Mouse (Mus musculus) spleen, adult 2 months (tissue): ENCODE measurements around the gene Lss. TPM values are rescaled to one million over a fixed set of nuclear protein-coding genes. Genes with fewer than 3 reads are reported as not detected.

Experiments used
- DNase-seq, 2 experiments: peaks; one replicate each; pipeline versions ENCODE4 v3.0.0 to v3.0.0-alpha.2; 2012 to 2021; ENCODE audit warnings: low spot score in 2 of 2, low read depth in 1 of 2
- H3K27ac ChIP-seq: fragments of 200-500 bp; 2 replicates; pipeline ENCODE4 v1.5.1; 2012; ENCODE audit warnings: low read length, inconsistent platforms; ENCODE audit not compliant: insufficient read depth
- H3K27me3 ChIP-seq: fragments of 200-500 bp; 2 replicates; pipeline ENCODE4 v1.6.1; 2012; ENCODE audit warnings: mild to moderate bottlenecking, moderate library complexity, low read length, inconsistent platforms; ENCODE audit not compliant: control insufficient read depth, insufficient read depth
- H3K36me3 ChIP-seq: fragments of 200-500 bp; 2 replicates; pipeline ENCODE4 v1.6.1; 2012; ENCODE audit warnings: mild to moderate bottlenecking, low read length, inconsistent platforms; ENCODE audit not compliant: control insufficient read depth, insufficient read depth
- H3K4me1 ChIP-seq: fragments of 200-500 bp; 2 replicates; pipeline ENCODE4 v1.6.1; 2011; ENCODE audit warnings: inconsistent platforms; ENCODE audit not compliant: control insufficient read depth, insufficient read depth, insufficient read length
- H3K4me3 ChIP-seq: fragments of 200-500 bp; 2 replicates; pipeline ENCODE4 v1.5.1; 2011; ENCODE audit warnings: mild to moderate bottlenecking, inconsistent platforms; ENCODE audit not compliant: insufficient read depth, insufficient read length; ENCODE audit errors: extremely low read depth
- CTCF ChIP-seq: fragments of 200-500 bp; IDR thresholded peaks from 2 replicates; pipeline ENCODE4 v1.5.1; 2011; ENCODE audit warnings: mild to moderate bottlenecking, inconsistent platforms; ENCODE audit not compliant: insufficient read depth, insufficient read length, insufficient replicate concordance; ENCODE audit errors: extremely low read depth
- POLR2A ChIP-seq: fragments of 200-500 bp; IDR thresholded peaks from 2 replicates; pipeline ENCODE4 v1.6.1; 2011; ENCODE audit warnings: low read depth, low read length, inconsistent platforms
- WGBS: fragments of 180-500 bp; shearing (Covaris S2); methylation state at CpG from one replicate; pipeline ENCODE4 v1.1.7; 2018; 5-methylcytosine and 5-hydroxymethylcytosine counted together
- polyA plus RNA-seq: library from polyadenylated mRNA; depleted of rRNA; stranded (reverse); fragments of >200 nt; gene quantifications from 2 replicates; pipeline ENCODE4 v1.2.3, GENCODE M21; 2012

Gene Lss
- polyA plus RNA-seq, 1 experiment, result 9.0 TPM

GRCm38 (mm10) chr10:76554061-76554460 is 22.7 kb downstream of the Lss start:
- DNase-seq, result no peak
- H3K27me3 ChIP-seq, result no peaks in the 10 kb centered on the region
- H3K36me3 ChIP-seq, result peaks cover 10% of the 10 kb centered on the region
- WGBS, result 93% methylated on average over 5 of the region's 5 CpGs
- H3K4me1 ChIP-seq, result no peaks in the 10 kb centered on the region
- H3K27ac ChIP-seq, result no peak overlapping the region
- H3K4me3 ChIP-seq, result no peak overlapping the region
- TF ChIP-seq CTCF (no peak), POLR2A (no peak)

GRCm38 (mm10) chr10:76561972-76562371 is 30.6 kb downstream of the Lss start, which contains the start of gene Spatc1l:
Gene Spatc1l (plus strand): TSS chr10:76562272.
- no peak within 1 kb of the TSS for H3K27ac ChIP-seq
- no peak for DNase-seq
- no peaks in the 10 kb centered on the region for H3K27me3 ChIP-seq
- 87% methylated on average over 10 of the region's 10 CpGs for WGBS
- H3K36me3 ChIP-seq, result no peaks in the 10 kb centered on the region
- no peaks in the 10 kb centered on the region for H3K4me1 ChIP-seq
- TF ChIP-seq CTCF (no peak), POLR2A (no peak)
- H3K4me3 ChIP-seq, result no peak within 1 kb of the TSS

DNA sequence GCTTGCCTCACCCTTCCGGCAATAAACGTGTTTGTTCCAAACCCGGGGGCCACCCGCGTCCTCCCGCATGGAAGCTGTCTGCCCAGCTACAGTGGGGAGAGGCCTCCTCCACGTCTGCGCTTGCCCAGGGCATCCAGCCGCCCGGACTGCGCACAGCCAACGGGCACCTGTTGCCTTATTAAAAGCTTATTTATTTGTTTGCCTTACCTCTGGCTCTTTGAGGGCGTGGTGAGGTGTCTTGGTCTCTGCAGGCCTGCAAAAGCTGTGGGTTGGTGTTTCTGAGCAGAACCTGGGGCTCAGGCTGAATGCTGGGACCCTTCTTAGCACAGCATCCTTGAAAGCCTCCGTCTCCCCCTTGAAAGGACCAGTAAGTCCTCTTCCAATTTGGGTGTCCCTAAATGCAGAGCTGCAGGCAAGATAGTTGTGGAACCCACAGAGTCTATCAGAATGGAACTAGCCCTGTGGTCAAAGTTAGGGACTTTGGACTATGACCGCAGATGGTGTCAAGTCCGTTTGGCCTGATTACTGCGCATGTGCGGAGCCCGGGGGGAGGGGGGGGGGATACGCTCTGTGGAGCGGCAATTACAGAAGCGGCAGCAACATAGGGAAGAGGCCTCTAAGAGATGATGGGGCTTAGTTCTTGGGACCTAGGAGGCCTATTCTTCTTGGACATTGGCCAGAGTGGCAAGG is 38.8 kb downstream of the Lss start:
- Histone ChIP-seq H3K36me3 (no peaks in the 10 kb centered on the region), H3K27ac (no peak overlapping the region), H3K4me3 (no peak overlapping the region), H3K27me3 (no peaks in the 10 kb centered on the region), H3K4me1 (no peaks in the 10 kb centered on the region)
- no peak for DNase-seq
- TF ChIP-seq CTCF, result no peak
- TF ChIP-seq POLR2A, result no peak
- 89% methylated on average over 22 of the region's 22 CpGs for WGBS

DNA sequence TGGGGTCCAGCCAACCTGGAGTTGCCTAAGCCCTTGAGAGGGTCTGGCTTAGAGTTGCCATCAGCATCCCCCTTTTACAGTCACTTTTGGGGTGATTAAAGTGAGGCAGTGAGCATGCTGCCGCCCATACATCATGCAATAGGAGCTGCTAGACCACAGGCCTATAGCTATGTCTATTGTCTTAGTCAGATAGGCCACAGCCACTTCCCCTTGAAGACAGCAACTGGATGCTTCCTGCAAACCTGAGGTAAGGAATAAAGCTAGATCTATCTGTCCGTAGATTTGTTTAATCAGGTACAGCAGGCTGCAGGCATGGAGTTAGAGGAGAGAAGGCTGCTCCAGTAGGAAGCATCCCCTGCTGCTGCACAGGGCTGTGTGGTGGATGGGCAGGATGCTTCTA is 39.7 kb downstream of the Lss start:
- no peak for DNase-seq
- WGBS, result 46% methylated on average over 2 of the region's 2 CpGs
- TF ChIP-seq POLR2A, result no peak
- no peak for TF ChIP-seq CTCF
- Histone ChIP-seq H3K27me3 (no peaks in the 10 kb centered on the region), H3K27ac (no peak overlapping the region), H3K4me3 (no peak overlapping the region), H3K4me1 (no peaks in the 10 kb centered on the region), H3K36me3 (no peaks in the 10 kb centered on the region)

DNA sequence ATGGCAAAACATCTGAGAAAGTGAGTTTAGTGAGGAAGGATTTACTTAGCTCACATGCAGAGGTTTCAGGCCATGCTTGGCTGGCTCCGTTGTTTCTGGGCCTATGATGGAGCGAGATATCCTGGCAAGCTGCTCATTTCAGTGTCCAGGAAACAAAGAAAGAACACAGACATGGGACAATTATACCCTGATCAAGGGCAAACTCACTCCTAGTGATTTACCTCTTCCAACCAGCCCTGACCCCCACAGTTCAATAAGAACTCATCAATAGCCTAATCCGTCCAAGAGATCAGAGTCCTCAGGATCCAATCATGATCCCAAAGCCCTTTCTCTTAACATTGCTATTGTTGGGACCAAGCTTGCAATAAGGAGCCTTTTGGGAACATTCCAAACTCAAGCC is 40.8 kb downstream of the Lss start:
- Histone ChIP-seq H3K36me3 (no peaks in the 10 kb centered on the region), H3K4me1 (no peaks in the 10 kb centered on the region), H3K4me3 (no peak overlapping the region), H3K27ac (no peak overlapping the region), H3K27me3 (no peaks in the 10 kb centered on the region)
- DNase-seq, result no peak
- TF ChIP-seq POLR2A (no peak), CTCF (no peak)
- WGBS, result 84% methylated on average over 3 of the region's 3 CpGs

DNA sequence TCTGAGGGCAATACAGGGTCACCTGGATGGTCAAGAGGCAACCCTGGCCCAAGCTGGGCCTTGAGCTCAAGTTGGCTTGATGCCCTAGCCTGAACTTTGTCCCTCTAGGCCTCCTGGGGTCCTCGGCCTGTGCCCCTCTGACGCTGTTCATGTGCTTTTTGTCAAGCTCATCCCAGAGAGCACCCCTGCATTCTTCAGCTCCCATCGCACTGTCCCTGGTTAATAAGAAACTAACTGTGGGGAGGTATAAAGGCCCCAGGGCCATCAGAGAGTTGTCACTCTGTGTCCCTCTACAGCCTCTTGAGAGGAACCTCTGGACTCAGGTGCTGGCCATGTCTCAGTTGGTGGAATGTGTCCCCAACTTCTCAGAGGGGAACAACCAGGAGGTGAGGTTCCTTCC is 44.0 kb downstream of the Lss start, which contains the start of gene Ftcd:
Gene Ftcd, plus strand, starts transcription at position 275 of the 400 bp plus-strand sequence.
- H3K27me3 ChIP-seq, result no peaks in the 10 kb centered on the region
- no peaks in the 10 kb centered on the region for H3K36me3 ChIP-seq
- H3K4me1 ChIP-seq, result no peaks in the 10 kb centered on the region
- 92% methylated on average over 3 of the region's 3 CpGs for WGBS
- no peak within 1 kb of the TSS for H3K4me3 ChIP-seq
- TF ChIP-seq POLR2A, result no peak
- DNase-seq, result no peak
- H3K27ac ChIP-seq, result no peak within 1 kb of the TSS

GRCm38 (mm10) chr10:76576920-76577319 is 45.5 kb downstream of the Lss start:
- TF ChIP-seq CTCF (no peak), POLR2A (no peak)
- Histone ChIP-seq H3K36me3 (no peaks in the 10 kb centered on the region), H3K4me3 (no peak overlapping the region), H3K27me3 (no peaks in the 10 kb centered on the region), H3K27ac (no peak overlapping the region), H3K4me1 (no peaks in the 10 kb centered on the region)
- 89% methylated on average over 7 of the region's 7 CpGs for WGBS
- DNase-seq, result no peak
